Mouse (Mus musculus) olfactory bulb, adult 2 months (tissue): ENCODE results near the gene Abca14. TPM values are rescaled to one million over a fixed set of nuclear protein-coding genes. Genes with fewer than 3 reads are reported as not detected.
"Not testable (repeated sequence)": the region's sequence is repeated elsewhere in the genome, so short reads cannot be mapped to it uniquely, and the experiment has no call there.

Experiments used
- H3K27ac ChIP-seq: fragments of 200-500 bp; 2 replicates; pipeline ENCODE4 v1.5.1; 2012; ENCODE audit warnings: low read depth, low read length; ENCODE audit not compliant: insufficient read depth
- H3K4me1 ChIP-seq: fragments of 200-500 bp; 2 replicates; pipeline ENCODE4 v1.6.1; 2012; ENCODE audit warnings: low read length; ENCODE audit not compliant: control insufficient read depth, insufficient read depth
- H3K4me3 ChIP-seq: fragments of 200-500 bp; 2 replicates; pipeline ENCODE4 v1.5.1; 2012; ENCODE audit warnings: mild to moderate bottlenecking, low read depth, low read length, moderate library complexity; ENCODE audit not compliant: insufficient read depth
- CTCF ChIP-seq: fragments of 200-500 bp; IDR thresholded peaks from 2 replicates; pipeline ENCODE4 v1.5.1; 2012; ENCODE audit warnings: low read depth, mild to moderate bottlenecking, low read length, moderate library complexity; ENCODE audit not compliant: insufficient read depth
- POLR2A ChIP-seq: fragments of 200-500 bp; IDR thresholded peaks from 2 replicates; pipeline ENCODE4 v1.6.1; 2012; ENCODE audit warnings: mild to moderate bottlenecking, low read depth, low read length, moderate library complexity; ENCODE audit not compliant: insufficient read depth
- WGBS: fragments of 180-500 bp; shearing (Covaris S2); methylation state at CpG from one replicate; pipeline ENCODE4 v1.1.7; 2018; 5-methylcytosine and 5-hydroxymethylcytosine counted together
- polyA plus RNA-seq: library from polyadenylated mRNA; stranded (reverse); fragments of >200 nt; gene quantifications from 2 replicates; pipeline ENCODE4 v1.2.4, GENCODE M21; 2012; ENCODE audit warnings: low replicate concordance; ENCODE audit not compliant: missing spikeins, insufficient read depth, insufficient read length

The Abca14 gene
- polyA plus RNA-seq, 1 experiment, result not detected

DNA sequence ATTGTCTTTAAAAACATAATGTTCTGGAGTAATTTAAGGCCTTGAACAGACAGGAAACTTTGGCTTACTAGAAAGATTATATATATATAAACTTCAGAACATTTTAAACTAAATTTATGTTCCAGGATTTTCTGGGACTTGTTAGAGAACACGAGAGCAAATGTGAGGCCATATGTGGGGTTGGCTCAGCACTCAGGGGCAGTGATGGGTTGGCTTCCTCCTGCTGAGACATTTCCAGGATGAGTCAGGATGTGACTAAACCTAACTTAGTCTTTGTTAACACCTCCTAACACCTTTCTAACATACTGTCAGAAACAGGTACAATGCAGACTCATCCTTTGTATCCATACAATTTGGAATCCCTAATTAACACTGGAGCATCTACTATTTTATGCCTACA, 112.3 kb downstream of the Abca14 start:
- WGBS, result 68% methylated on average over 1 of the region's 1 CpGs

DNA sequence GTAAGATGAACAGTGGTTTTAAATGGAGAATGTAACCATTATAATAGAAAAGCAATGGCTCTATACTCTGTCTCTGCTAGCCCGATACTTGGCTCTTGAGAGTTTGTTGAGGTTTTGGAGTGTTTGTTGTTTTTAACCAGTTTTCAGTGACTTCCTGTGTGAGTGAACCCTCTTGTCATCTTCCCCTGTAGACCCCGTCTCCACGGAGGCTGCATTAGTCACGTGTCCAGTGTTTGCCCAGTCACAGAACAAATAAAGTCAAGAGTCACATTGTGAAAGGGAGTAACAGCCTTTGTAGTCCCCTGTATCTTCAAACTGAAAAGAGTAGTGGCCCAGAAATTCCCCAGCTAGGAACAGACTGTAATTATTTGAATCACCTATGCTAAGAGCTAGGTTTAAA, 119.2 kb downstream of the Abca14 start:
- H3K4me3 ChIP-seq, result no peak overlapping the region
- peaks cover 5% of the 10 kb centered on the region for H3K4me1 ChIP-seq
- TF ChIP-seq POLR2A (no peak), CTCF (no peak)
- H3K27ac ChIP-seq, result no peak overlapping the region
- 55% methylated on average over 4 of the region's 4 CpGs for WGBS

More for the DNA sequence above, 112.3 kb downstream of the Abca14 start:
- TF ChIP-seq POLR2A (no peak), CTCF (no peak)
- Histone ChIP-seq H3K4me3 (no peak overlapping the region), H3K4me1 (no peaks in the 10 kb centered on the region), H3K27ac (no peak overlapping the region)

GRCm38 (mm10) chr7:120325911-120326310, 122.2 kb downstream of the Abca14 start:
- not testable (repeated sequence) for H3K4me3 ChIP-seq, H3K27ac ChIP-seq, H3K4me1 ChIP-seq
- WGBS, result 80% methylated on average over 2 of the region's 2 CpGs

GRCm38 (mm10) chr7:120327220-120328073, 123.7 kb downstream of the Abca14 start:
- Histone ChIP-seq H3K4me1 (peaks cover 5% of the 10 kb centered on the region), H3K27ac (no peak overlapping the region), H3K4me3 (no peak overlapping the region)
- 12% methylated on average over 22 of the region's 22 CpGs for WGBS
- TF ChIP-seq CTCF (no peak; the same call in 1 of the 2 replicates), POLR2A (no peak)

- H3K4me3 ChIP-seq, result no peak within 1 kb of the TSS
- 75% methylated on average over 22 of the region's 22 CpGs for WGBS
These were observed 124.5 kb downstream of the Abca14 start, which contains the start of gene Abca15 for GRCm38 (mm10) chr7:120328087-120328793. Abca15 (plus strand) TSS chr7:120328670.

DNA sequence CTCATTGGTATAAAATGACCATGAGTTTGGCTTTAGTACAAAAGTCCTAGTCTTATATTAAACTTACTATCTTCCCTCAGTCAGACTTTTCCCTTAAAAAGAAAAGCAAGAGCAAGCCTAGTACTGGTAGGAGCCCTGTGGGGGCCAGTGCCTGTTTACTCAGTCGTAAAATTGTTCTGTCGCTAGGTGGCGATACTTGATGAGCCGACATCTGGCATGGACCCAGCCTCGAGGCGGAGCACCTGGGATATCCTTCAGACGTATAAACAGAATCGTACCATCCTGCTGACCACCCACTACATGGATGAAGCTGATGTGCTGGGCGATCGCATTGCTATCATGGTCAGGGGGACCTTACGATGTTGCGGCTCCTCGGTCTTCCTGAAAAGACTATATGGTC, 157.4 kb downstream of the Abca14 start:
- Histone ChIP-seq H3K27ac (no peak overlapping the region), H3K4me1 (no peaks in the 10 kb centered on the region), H3K4me3 (no peak overlapping the region)
- TF ChIP-seq POLR2A (no peak), CTCF (no peak)
- WGBS, result 38% methylated on average over 13 of the region's 13 CpGs

More at GRCm38 (mm10) chr7:120328087-120328793, 124.5 kb downstream of the Abca14 start, which contains the start of gene Abca15:
- H3K4me1 ChIP-seq, result peaks cover 5% of the 10 kb centered on the region
- TF ChIP-seq POLR2A (no peak), CTCF (no peak)
- no peak within 1 kb of the TSS for H3K27ac ChIP-seq

Other genes starting within 250 kb of the Abca14 start
- gene Dnah3, start 108.7 kb upstream of the Abca14 start, polyA plus RNA-seq, result not detected in 2 replicates
- gene Tmem159, start 101.6 kb upstream of the Abca14 start, polyA plus RNA-seq, result not detected in 2 replicates
- gene Zp2, start 58.7 kb upstream of the Abca14 start, polyA plus RNA-seq, result not detected in 2 replicates
- gene Anks4b, start 30.1 kb upstream of the Abca14 start, polyA plus RNA-seq, result not detected in 2 replicates
- not detected in 2 replicates for gene Crym, start 1.9 kb upstream of the Abca14 start, polyA plus RNA-seq
- not detected in 2 replicates for gene Abca15, start 124.7 kb downstream of the Abca14 start, polyA plus RNA-seq
- not detected in 2 replicates for gene Abca16, start 205.7 kb downstream of the Abca14 start, polyA plus RNA-seq